Mouse (Mus musculus) adrenal gland, postnatal 36 days (tissue): ENCODE results near the gene Ankrd35. TPM values are rescaled to one million over a fixed set of nuclear protein-coding genes. Genes with fewer than 3 reads are reported as not detected.
"Not testable (repeated sequence)": the region's sequence is repeated elsewhere in the genome, so short reads cannot be mapped to it uniquely, and the experiment has no call there.

ENCODE experiments used
- DNase-seq, 2 experiments: peaks; one replicate each; pipeline ENCODE4 v3.0.0; 2021; ENCODE audit warnings: mixed read lengths in 1 of 2
- total RNA-seq, 2 experiments: library from RNA; stranded (reverse); gene quantifications; 2 replicates each; pipeline ENCODE4 v1.2.3; 2021

Ankrd35 gene
- total RNA-seq, 2 experiments from 2014 or later = 1.3 to 3.9 TPM

DNA sequence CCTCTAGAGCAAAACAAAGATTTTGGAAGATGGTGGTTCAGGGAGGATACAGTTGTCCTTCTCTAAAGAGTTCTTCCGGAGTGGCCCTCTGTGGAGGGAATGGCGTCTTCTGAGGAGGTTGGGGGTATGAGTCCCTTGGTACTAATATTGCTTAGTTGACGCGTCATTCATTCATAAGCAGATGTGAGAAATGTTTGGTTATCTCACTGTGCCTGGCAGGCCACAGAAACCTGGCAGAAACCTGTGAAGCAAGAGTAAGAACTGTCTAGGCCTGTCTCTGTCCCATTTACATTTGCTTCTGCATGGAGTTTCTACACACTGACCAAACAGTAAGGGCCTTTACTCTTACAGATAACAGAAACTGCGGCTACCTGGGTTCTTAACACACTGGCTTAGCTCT, 1.6 kb downstream of the Ankrd35 start:
- DNase-seq = no peak

DNA sequence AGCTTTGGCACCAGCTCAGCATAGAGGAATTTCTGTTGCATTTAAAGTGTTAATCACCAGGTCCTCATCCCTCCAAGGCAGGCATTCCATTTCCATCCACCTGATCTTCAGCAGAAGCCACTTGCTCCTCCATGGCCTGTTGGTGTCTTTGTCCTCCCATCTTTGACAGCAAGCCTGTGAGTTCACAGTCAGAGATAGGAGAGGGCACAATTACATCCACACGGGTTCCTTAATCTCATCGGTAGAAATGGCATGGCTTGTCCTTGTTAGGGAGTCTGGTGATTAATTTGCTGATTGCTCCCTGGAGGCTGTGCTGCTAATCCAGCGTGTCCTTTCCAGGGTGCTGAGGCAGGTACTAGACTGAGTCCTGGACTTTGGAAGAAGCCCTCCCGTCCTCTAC, 3.6 kb downstream of the Ankrd35 start:
- no peak for DNase-seq

- no peak for DNase-seq
These were observed 4.5 kb downstream of the Ankrd35 start for GRCm38 (mm10) chr3:96674442-96674841.

- DNase-seq = no peak
These were observed 5.2 kb downstream of the Ankrd35 start for GRCm38 (mm10) chr3:96675171-96675570.

GRCm38 (mm10) chr3:96675690-96676089, 5.8 kb downstream of the Ankrd35 start:
- no peak for DNase-seq

DNA sequence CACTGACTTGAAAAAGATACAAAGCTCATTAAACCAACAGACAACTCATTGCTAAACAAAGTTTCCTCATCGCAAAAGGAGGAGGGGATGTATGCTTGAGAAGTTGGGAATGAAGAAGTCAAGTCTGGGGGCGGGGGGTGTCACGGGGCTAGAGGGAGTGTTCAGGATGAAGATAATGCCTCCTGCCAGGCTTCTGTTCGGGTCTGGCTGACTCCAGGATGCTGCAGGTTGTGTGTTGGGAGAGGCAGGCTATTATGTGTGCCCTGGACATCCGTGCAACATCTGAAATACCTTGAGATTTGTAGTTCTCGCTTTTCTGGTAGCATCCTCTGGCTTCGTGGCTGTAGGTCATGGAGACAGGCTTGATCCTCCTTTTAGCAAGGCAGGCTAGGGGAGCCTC, 8.5 kb downstream of the Ankrd35 start:
- DNase-seq = no peak

DNA sequence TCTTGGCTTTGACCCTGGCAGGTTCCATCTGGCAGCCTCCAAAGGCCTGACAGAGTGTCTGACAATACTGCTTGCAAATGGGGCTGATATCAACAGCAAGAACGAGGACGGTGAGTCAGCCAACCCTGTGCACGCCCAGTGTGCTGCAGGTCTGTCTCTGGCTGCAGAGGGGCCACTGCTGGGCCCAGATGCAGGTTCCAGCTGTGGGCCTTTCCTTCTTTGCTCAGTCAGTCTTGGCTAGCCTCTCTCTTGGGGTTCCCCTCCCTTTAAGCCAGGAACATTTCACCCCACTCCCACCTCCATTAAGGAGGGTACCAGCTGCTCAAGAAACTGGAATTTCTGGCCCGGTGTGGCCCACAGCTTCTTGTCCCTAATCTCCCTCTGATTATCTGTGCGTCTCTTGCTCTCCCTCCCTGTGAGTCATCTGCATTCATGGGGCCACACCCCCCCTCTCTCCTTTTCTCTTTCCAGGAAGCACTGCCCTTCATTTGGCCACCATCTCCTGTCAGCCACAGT, 9.3 kb downstream of the Ankrd35 start:
- peak; percentile 74 to 79 for DNase-seq

GRCm38 (mm10) chr3:96680269-96680956, 10.5 kb downstream of the Ankrd35 start:
- no peak for DNase-seq

- DNase-seq = no peak
These were observed 13.6 kb downstream of the Ankrd35 start for GRCm38 (mm10) chr3:96683496-96683895.

DNA sequence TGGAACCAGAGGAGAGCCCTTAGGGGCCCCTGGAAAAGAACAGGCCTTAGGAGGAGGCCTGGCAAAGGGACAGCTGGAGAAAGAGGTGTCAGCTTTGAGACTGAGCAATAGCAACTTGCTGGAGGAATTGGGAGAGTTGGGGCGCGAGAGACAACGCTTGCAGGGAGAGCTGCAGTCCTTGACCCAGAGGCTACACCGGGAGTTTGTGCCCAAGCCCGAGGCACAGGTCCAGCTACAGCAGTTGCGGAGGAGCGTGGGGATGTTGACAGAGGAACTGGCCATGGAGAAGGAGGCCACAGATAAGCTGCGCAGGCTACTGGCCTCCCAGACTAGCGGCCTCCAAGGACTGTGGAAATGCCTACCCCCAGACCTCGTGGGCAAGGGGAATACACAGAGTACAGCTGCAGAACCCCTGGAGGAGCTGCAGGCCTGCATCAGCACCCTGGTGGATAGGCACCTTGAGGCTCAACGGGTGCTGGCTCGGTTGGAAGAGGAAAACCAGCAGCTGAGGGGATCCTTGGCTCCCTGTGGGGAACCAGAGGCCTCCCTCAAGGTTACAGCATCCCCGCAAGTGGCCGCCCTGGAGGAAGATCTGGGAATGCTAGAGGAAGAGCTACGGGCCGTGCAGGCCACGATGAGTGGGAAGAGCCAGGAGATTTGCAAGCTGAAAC, 14.4 kb downstream of the Ankrd35 start:
- DNase-seq = peak; percentile 48 to 75

DNA sequence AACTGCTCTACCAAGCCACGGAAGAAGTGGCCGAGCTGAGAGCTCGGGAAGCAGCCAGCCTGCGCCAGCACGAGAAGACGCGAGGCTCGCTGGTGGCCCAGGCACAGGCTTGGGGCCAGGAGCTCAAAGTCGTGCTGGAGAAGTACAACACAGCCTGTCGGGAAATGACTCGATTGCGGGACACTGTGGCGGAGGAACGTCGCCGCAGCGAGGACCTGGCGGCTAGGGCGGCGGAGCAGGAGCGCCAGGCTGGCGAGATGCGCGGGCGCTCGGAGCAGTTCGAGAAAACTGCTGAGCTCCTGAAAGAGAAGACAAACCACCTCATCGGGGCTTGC, 14.9 kb downstream of the Ankrd35 start:
- peak; percentile 21 to 25 for DNase-seq

DNA sequence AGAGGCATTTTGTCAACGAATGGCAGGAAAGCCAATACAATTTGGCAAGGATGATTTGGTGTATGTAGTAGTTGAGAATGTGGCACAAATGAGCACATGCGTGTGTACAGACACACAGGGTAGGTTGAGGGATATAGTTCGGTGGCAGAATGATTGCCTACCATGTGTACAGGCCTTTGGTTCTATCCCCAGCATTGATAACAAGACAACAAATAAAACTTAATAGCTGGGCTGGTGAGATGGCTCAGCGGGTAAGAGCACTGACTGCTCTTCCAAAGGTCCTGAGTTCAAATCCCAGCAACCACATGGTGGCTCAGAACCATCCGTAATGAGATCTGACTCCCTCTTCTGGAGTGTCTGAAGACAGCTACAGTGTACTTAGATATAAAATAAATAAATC, 16.1 kb downstream of the Ankrd35 start:
- DNase-seq = not testable (repeated sequence)

GRCm38 (mm10) chr3:96688854-96689253, 18.9 kb downstream of the Ankrd35 start:
- DNase-seq = no peak

DNA sequence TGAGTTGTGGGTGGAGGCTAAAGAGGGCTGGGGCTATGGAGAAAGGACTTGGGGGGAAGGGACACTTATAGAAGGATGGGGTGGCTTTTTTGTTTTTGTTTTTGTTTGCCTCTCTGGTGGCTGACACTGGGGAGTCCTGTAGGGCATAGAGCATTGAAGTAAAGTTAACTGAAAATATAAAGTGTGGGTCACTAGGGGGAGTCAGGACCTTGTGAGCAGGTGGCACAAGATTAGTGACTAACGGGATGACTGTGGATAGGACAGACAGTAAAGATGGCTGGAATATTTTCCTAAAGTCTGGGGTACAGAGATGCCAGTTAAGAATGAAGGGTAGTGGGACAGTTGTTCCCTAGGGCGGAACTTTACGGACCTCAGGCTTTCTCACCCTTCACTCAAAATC, 20.4 kb downstream of the Ankrd35 start:
- DNase-seq = no peak

- peak in 1 of 2 experiments; percentile 29 for DNase-seq
These were observed 22.6 kb downstream of the Ankrd35 start for GRCm38 (mm10) chr3:96692506-96692905.

DNA sequence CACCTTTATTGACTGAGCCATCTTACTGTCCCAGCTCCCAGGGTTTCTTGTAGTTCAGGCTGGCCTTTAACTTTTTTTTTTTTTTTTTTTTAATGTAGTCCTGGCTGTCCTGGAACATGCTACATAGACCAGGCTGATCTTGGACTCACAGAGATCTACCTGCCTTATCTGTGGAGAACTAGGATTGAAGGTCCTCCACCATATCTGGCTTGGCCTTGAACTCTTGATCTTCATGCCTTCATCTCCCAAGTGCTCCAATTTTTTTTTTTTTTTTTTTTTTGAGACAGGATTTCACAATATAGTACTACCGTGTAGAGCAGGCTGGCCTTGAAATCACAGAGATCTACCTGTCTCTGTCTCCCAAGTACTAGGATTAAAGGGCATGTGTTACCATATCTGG, 23.6 kb downstream of the Ankrd35 start:
- DNase-seq = no peak

DNA sequence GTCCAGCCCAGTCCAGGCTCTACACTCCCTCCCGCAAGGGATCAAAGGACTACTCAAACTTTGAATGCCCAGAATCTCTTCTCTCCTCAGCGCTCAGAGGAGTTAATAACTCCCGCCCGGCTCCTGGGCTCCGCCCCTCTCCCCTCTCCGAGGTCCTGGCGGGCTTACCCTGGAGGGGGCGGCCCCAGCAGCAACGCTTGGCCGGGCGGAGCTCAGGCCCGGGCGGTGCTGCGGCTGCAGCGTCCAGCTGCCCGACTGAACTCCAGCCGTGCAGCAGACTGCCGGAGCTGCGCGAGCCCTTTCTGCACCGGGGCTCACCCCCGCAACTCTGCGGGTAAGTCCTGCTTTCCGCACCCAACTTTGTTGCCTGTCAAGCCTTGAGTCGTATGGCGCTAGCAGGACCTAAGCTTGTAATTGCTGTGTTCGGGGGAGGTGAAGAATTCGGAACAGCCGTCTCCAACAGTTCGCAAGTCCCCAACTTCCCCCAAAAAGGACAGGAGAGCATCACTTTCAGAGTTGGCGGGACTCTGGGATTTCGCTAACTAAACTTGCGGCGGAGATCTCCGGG, 26.4 kb downstream of the Ankrd35 start, which contains the start of gene Pias3:
Pias3 (plus strand) TSS at position 187 of the 568 bp plus-strand sequence.
- DNase-seq = peak; percentile 92 to 95

- peak; percentile 95 to 98 for DNase-seq
These were observed 27.1 kb downstream of the Ankrd35 start for GRCm38 (mm10) chr3:96696766-96697732.

GRCm38 (mm10) chr3:96698993-96699690, 29.2 kb downstream of the Ankrd35 start:
- DNase-seq = no peak

DNA sequence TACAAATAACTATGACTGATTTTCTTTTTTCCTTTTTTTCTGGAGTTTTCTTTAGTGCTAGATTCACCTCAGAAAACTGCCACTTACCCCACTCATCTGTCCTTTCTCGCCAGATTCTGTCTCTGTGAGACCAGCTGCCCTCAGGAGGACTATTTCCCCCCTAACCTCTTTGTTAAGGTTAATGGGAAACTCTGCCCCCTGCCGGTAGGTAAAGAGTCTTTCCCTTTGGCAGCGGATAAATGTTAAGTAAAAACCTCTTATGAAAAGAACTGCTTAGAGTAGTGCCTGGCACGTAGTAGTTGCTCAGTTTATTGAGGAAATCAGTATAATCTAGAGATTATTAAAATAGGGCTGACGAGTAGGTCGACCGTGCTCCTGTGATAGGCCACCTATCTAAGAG, 30.4 kb downstream of the Ankrd35 start:
- peak in 1 of 2 experiments; percentile 54 for DNase-seq

- no peak for DNase-seq
These were observed 31.1 kb downstream of the Ankrd35 start for GRCm38 (mm10) chr3:96701003-96701402.
